Mouse (Mus musculus) brain, embryonic 14.5 days (tissue): ENCODE measurements around the gene Palm3. TPM values are rescaled to one million over a fixed set of nuclear protein-coding genes. Genes with fewer than 3 reads are reported as not detected.
A peak's percentile ranks its signal among the peaks of the same experiment; 100 is the strongest.
"Not testable (repeated sequence)": the region's sequence is repeated elsewhere in the genome, so short reads cannot be mapped to it uniquely, and the experiment has no call there.

Experiments used
- DNase-seq: peaks from one replicate; pipeline ENCODE4 v3.0.0-alpha.2; 2011; ENCODE audit warnings: low read depth
- CTCF ChIP-seq: fragments of 200-500 bp; IDR thresholded peaks from 2 replicates; pipeline ENCODE4 v1.5.1; 2012; ENCODE audit warnings: inconsistent platforms, mild to moderate bottlenecking, moderate library complexity, borderline replicate concordance; ENCODE audit not compliant: insufficient read depth, insufficient read length; ENCODE audit errors: extremely low read depth
- POLR2A ChIP-seq: fragments of 200-500 bp; IDR thresholded peaks from 2 replicates; pipeline ENCODE4 v1.6.1; 2012; ENCODE audit warnings: mild to moderate bottlenecking, inconsistent platforms, borderline replicate concordance; ENCODE audit not compliant: poor library complexity, insufficient read depth, insufficient read length, severe bottlenecking; ENCODE audit errors: extremely low read depth
- polyA plus RNA-seq: library from polyadenylated mRNA; depleted of rRNA; stranded (reverse); fragments of >200 nt; gene quantifications from 2 replicates; pipeline ENCODE4 v1.2.3, GENCODE M21; 2012

The Palm3 gene
- polyA plus RNA-seq, 1 experiment = 3.7 TPM

DNA sequence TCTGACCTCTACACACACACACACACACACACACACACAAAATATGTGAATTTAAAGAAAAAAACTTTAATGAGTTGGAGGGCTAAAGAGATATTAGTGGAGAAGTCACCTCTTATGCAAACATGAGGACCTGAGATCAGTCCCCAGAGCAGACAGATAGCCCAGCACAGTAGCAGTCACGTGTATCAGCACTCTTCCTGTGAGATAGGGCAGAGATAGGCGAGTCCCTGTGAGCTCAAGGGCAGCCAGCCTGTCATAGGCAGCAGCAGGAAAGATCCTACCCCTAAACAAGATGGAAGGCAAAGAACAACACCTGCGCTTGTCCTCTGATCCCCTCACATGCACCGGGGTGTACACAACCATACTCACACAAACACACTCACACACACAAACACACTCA, 38.8 kb upstream of the Palm3 start:
- no peak for DNase-seq
- TF ChIP-seq CTCF (no peak), POLR2A (no peak)

DNA sequence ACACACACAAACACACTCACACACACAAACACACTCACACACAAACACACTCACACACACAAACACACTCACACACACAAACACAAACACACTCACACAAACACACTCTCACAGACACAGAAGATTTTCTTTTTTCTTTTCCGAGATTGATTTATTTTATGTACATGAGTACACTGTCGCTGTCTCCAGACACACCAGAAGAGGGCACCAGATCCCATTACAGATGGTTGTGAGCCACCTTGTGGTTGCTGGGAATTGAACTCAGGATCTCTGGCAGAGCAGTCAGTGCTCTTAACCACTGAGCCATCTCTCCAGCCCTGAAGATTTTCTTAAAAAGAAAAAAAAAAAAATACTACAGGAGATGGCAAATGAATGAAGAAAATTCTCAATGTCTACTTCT, 38.0 kb upstream of the Palm3 start:
- DNase-seq = not testable (repeated sequence)

DNA sequence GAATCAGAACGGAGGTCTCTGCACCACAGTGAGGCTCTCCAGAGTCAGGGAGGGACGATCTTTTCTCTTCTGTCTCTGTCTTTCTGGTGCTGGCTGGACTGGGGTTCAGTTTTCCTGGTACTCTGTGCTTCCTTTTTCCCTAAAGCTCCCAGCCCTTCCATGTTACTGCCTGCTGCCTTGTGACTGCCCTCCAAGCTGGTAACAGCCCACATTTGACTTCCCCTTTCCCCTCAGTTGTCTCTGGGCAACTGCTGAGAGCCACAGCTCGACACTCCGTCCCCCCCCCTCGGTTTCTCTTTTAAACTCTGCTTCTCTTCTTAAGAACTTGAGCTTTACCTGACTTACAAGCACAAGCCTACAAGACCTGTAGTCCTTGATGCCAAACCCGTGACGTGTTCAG, 32.0 kb upstream of the Palm3 start:
- no peak for DNase-seq
- no peak for TF ChIP-seq POLR2A
- no peak for TF ChIP-seq CTCF

DNA sequence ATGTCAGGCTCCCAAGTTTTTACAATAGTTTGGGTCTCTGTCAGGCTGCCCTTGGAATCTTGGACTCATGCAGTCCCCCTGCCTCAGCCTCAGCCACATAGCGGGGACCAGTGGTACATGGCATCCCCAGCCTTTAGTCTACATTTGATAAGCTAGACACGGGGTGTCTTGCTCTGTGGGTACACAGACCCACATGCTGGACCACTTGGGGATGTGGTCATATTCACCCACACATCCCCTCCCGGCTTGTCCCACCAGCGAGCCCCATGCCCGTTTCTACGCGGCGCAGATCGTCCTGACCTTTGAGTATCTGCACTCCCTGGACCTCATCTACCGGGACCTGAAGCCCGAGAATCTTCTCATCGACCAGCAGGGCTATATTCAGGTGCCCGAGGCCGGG, 31.1 kb upstream of the Palm3 start:
- TF ChIP-seq POLR2A (no peak), CTCF (no peak)
- DNase-seq = no peak

DNA sequence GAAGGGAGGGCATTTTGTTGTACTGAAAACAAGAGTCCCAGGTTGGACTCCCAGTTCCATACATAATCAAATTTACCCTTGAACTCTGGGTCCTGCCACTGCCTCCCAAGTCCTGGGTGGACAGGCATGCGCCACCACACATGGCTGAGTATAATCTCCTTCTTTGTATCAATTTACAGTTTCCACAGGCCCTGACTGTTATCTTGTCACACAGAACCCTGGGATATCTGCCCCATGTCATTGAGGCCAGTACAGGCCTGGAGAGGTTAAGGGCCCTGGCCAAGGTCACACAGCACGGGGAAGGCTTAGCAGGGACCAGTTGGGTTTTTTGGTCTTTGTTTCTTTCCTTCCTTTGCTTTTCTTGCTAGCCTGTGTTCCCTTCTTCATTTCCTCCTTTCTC, 28.8 kb upstream of the Palm3 start:
- DNase-seq = no peak
- TF ChIP-seq CTCF (no peak), POLR2A (no peak)

DNA sequence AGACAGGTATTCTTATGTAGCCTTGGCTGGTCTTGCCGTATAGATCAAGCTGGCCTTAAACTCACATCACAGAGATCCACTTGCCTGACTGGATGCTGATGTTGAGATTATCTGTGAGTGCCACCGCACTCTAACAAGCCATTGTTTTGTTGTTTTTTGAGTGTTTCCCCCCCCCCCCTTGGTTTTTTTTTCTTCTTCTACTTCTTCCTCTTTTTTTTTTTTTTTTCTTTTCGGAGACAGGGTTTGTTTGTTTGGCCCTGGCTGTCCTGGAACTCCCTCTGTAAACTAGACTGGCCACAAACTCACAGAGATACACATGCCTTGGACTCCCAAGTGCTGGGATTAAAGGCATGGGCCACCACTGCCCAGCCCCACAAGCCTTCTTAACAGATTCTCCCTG, 27.2 kb upstream of the Palm3 start:
- no peak for DNase-seq
- TF ChIP-seq CTCF = no peak
- TF ChIP-seq POLR2A = no peak

DNA sequence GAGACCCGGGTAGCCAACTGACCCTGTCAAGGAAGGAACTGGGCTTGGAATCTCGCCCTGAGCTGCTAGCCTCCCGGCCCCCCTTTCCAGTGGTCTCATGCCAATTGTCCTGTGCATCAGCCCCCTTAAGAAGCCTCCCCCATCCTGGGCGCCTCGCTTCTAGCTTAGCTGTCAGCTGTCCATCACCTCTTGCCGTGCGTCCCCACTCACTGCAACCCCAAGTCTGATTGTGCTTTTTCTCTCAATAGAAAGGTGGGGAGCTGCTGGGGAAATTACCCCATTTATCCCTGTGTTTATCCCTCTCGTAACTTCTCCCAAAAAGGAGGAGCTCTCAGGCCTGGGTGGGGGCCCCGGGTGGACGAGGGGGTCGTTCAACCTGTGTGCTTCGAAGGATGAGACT, 25.3 kb upstream of the Palm3 start:
- peak; percentile 14 for DNase-seq
- TF ChIP-seq POLR2A = no peak
- no peak for TF ChIP-seq CTCF

DNA sequence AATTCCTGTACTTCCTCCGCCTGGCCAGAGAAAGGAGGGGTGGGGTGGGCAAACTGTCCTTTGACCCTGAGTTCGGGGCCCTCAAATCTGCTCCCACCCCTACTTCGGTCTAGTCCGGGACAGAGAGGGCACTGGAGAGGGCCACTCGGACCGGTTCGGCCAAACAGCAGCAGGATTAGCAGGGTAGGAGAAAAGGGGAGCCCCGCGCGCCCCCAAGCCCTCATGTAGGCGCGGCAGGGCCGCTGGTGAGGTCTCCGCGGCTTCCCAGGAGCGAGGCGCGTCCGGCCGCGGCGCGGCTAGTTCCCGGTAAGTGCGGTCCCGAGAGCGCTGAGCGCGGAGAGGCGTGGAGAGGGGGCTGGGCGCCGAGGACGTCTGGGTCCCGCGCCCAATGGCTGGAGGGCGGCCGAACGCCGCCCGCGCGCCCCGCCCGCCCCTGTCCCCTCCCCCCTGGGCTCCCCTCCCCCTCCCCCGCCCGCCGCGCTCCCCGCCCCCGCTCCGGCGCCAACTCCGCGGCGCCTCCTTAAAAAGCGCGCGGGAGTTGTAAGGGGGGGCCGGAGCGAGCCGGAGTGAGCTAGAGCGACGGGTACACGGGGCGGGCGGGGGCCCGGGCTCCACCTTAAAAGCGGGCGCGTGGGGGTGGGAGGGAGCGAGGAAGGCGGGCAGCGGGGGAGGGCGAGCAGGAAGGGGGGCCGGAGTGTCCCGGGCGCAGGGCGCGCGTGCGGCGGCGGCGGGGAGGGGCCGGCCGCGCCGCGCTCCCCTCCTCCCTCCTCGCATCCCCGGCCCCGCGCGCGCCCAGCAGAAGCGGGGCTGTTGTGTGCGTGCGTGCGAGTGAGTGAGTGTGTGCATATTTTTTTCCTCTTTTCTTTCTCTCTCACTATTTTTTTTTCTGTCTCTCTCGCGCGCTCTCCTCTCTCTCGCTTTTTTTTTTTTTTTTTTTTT, 24.4 kb upstream of the Palm3 start:
- TF ChIP-seq CTCF (no peak), POLR2A (peak; percentile 37; the same call in 1 of the 2 replicates)
- DNase-seq = peak; percentile 94

DNA sequence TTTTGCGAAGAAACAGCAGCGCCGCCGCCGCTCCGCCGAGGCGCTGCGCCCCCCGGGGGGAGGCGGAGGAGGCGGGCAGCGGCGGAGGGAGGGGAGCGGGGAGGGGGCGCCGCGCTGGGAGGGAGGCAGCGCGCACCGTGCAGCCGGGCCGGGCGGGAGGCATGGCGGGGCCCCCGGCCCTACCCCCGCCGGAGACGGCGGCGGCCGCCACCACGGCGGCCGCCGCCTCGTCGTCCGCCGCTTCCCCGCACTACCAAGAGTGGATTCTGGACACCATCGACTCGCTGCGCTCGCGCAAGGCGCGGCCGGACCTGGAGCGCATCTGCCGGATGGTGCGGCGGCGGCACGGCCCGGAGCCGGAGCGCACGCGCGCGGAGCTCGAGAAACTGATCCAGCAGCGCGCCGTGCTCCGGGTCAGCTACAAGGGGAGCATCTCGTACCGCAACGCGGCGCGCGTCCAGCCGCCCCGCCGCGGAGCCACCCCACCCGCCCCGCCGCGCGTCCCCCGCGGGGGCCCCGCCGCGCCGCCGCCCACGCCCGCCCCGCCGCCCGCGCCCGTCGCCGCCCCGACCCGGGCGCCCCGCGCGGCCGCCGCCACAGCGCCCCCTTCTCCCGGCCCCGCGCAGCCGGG, 23.6 kb upstream of the Palm3 start, which contains the start of gene Samd1:
Gene Samd1, plus strand, starts transcription at position 162 of the 631 bp plus-strand sequence.
- DNase-seq = peak; percentile 74
- TF ChIP-seq POLR2A (no peak), CTCF (no peak)

DNA sequence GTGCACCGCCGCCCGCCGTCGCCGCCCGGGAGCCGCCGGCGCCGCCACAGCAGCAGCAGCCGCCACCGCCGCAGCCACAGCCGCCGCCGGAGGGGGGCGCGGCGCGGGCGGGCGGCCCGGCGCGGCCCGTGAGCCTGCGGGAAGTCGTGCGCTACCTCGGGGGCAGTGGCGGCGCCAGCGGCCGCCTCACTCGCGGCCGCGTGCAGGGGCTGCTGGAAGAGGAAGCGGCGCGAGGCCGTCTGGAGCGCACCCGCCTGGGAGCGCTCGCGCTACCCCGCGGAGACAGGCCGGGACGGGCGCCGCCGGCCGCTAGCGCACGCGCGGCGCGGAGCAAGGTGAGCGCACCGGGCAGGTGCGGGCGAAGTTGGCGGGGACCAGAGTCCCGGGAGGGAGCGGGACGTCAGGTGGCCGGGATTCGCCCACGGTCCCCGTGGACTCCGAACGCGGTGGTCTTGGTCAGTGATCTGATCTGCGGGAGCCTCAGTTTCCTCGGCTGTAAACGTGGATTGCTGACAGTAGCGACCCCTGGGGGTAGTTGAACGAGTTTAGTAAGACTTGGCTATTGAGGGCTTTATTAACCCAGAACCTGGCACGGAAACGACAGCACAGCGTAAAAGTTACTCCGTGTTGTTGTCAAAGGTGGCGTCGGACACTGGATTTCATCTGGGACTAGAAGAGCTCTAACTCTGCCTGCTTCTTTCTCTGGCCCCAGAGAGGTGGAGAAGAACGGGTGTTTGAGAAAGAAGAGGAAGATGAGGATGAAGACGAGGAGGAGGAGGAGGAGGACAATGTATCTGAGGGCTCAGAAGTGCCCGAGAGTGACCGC, 22.8 kb upstream of the Palm3 start:
- peak; percentile 88 for DNase-seq
- TF ChIP-seq CTCF (peak; percentile 63; the same call in 1 of the 2 replicates), POLR2A (no peak)

DNA sequence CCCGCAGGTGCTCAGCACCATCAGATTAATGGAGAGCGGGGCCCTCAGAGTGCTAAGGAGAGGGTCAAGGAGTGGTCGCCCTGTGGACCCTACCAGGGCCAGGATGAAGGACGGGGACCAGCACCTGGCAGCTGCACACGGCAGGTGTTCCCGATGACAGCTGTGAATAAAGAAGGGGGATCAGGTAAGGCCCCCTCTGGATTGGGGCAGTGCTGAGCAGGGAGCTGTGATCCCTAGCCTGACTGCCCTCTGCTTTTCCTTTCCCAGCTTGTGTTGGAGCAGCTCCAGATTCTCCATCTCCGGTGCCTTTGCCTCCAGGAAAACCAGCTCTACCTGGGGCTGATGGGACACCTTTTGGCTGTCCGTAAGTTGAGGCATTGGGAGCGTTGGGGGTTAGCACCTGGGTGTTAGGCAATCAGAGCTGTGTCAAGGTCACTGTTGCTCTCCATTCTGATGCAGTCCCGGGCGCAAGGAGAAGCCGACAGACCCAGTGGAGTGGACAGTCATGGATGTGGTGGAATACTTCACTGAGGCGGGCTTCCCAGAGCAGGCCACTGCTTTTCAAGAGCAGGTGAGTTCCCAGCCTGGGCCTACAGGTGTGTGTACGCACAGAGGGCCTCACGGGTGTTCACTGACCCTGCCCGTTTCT, 22.1 kb upstream of the Palm3 start:
- no peak for TF ChIP-seq POLR2A
- TF ChIP-seq CTCF = no peak
- no peak for DNase-seq
